Mouse (Mus musculus) olfactory bulb, adult 2 months (tissue): ENCODE results near the gene Dcaf15.

Experiments
- CTCF ChIP-seq: fragments of 200-500 bp; IDR thresholded peaks from 2 replicates; pipeline ENCODE4 v1.5.1; 2012; ENCODE audit warnings: low read depth, mild to moderate bottlenecking, low read length, moderate library complexity; ENCODE audit not compliant: insufficient read depth
- POLR2A ChIP-seq: fragments of 200-500 bp; IDR thresholded peaks from 2 replicates; pipeline ENCODE4 v1.6.1; 2012; ENCODE audit warnings: mild to moderate bottlenecking, low read depth, low read length, moderate library complexity; ENCODE audit not compliant: insufficient read depth

- TF ChIP-seq CTCF (no peak), POLR2A (no peak)
Measured at GRCm38 (mm10) chr8:84076849-84077248, 27.7 kb downstream of the Dcaf15 start.
